Mouse (Mus musculus): Measurements from ENCODE around the gene Olfr622. TPM values are rescaled to one million over a fixed set of nuclear protein-coding genes. Genes with fewer than 3 reads are reported as not detected.

Gene Olfr622
- polyA plus RNA-seq, 1 experiment from 2014 or later: not detected

- no peak within 1 kb of the TSS for H3K9ac ChIP-seq (ENCODE audit: low read depth, low read length)
- no peaks in the 10 kb centered on the region for H3K4me1 ChIP-seq (ENCODE audit: control insufficient read depth, insufficient read depth, low read length)
- H3K36me3 ChIP-seq (ENCODE audit: control insufficient read depth, insufficient read depth, low read length): no peaks in the 10 kb centered on the region
- WGBS: 62% methylated on average over 2 of the region's 2 CpGs
- H3K4me2 ChIP-seq (replicated peaks; ENCODE audit: low read depth, low read length): no peak within 1 kb of the TSS
- H3K9me3 ChIP-seq (ENCODE audit: control insufficient read depth, low read length): no peaks in the 10 kb centered on the region
- no peak within 1 kb of the TSS for H3K4me3 ChIP-seq (ENCODE audit: low read length)
- no peaks in the 10 kb centered on the region for H3K27me3 ChIP-seq (ENCODE audit: control insufficient read depth, insufficient read depth, low read length)
- no peak for ATAC-seq (ENCODE audit: low FRiP score, low TSS enrichment)
- H3K27ac ChIP-seq (ENCODE audit: low read depth, low read length): no peak within 1 kb of the TSS
Measured at GRCm38 (mm10) chr7:103589803-103590202, 52.7 kb downstream of the Olfr622 start, which contains the start of gene Olfr618. Olfr618 (plus strand) TSS chr7:103590103.

Other genes with a start within 250 kb of the Olfr622 start
- gene Usp17lc, start 227.6 kb downstream of the Olfr622 start, polyA plus RNA-seq (2014; fragmentation: Nextera tagmentation; extraction: Ambion mirVana): not detected in 2 replicates
- not detected in 2 replicates for gene Olfr605, start 197.3 kb downstream of the Olfr622 start, polyA plus RNA-seq (2014; fragmentation: Nextera tagmentation; extraction: Ambion mirVana)
- gene Olfr606, start 193.7 kb downstream of the Olfr622 start, polyA plus RNA-seq (2014; fragmentation: Nextera tagmentation; extraction: Ambion mirVana): not detected in 2 replicates
- gene Olfr607, start 178.6 kb downstream of the Olfr622 start, polyA plus RNA-seq (2014; fragmentation: Nextera tagmentation; extraction: Ambion mirVana): not detected in 2 replicates
- gene Olfr608, start 172.8 kb downstream of the Olfr622 start, polyA plus RNA-seq (2014; fragmentation: Nextera tagmentation; extraction: Ambion mirVana): not detected in 2 replicates
- gene Olfr609, start 144.6 kb downstream of the Olfr622 start, polyA plus RNA-seq (2014; fragmentation: Nextera tagmentation; extraction: Ambion mirVana): not detected in 2 replicates
- not detected in 2 replicates for gene Olfr610, start 130.6 kb downstream of the Olfr622 start, polyA plus RNA-seq (2014; fragmentation: Nextera tagmentation; extraction: Ambion mirVana)
- gene Olfr611, start 121.9 kb downstream of the Olfr622 start, polyA plus RNA-seq (2014; fragmentation: Nextera tagmentation; extraction: Ambion mirVana): not detected in 2 replicates
- gene Olfr612, start 100.0 kb downstream of the Olfr622 start, polyA plus RNA-seq (2014; fragmentation: Nextera tagmentation; extraction: Ambion mirVana): not detected in 2 replicates
- not detected in 2 replicates for gene Olfr613, start 94.6 kb downstream of the Olfr622 start, polyA plus RNA-seq (2014; fragmentation: Nextera tagmentation; extraction: Ambion mirVana)
- not detected in 2 replicates for gene Olfr615, start 86.6 kb downstream of the Olfr622 start, polyA plus RNA-seq (2014; fragmentation: Nextera tagmentation; extraction: Ambion mirVana)
- gene Olfr616, start 73.6 kb downstream of the Olfr622 start, polyA plus RNA-seq (2014; fragmentation: Nextera tagmentation; extraction: Ambion mirVana): not detected in 2 replicates
- not detected in 2 replicates for gene Olfr617, start 69.6 kb downstream of the Olfr622 start, polyA plus RNA-seq (2014; fragmentation: Nextera tagmentation; extraction: Ambion mirVana)
- not detected in 2 replicates for gene Olfr618, start 52.6 kb downstream of the Olfr622 start, polyA plus RNA-seq (2014; fragmentation: Nextera tagmentation; extraction: Ambion mirVana)
- gene Olfr619, start 42.1 kb downstream of the Olfr622 start, polyA plus RNA-seq (2014; fragmentation: Nextera tagmentation; extraction: Ambion mirVana): not detected in 2 replicates
- gene Olfr620, start 30.2 kb downstream of the Olfr622 start, polyA plus RNA-seq (2014; fragmentation: Nextera tagmentation; extraction: Ambion mirVana): not detected in 2 replicates
- not detected in 2 replicates for gene Olfr623, start 21.0 kb upstream of the Olfr622 start, polyA plus RNA-seq (2014; fragmentation: Nextera tagmentation; extraction: Ambion mirVana)
- gene Olfr624, start 28.5 kb upstream of the Olfr622 start, polyA plus RNA-seq (2014; fragmentation: Nextera tagmentation; extraction: Ambion mirVana): 0.04 TPM in 1 of 2 replicates, not detected in the other
- gene Olfr625-ps1, start 40.0 kb upstream of the Olfr622 start, polyA plus RNA-seq (2014; fragmentation: Nextera tagmentation; extraction: Ambion mirVana): not detected in 2 replicates
- gene Olfr243, start 72.0 kb upstream of the Olfr622 start, polyA plus RNA-seq (2014; fragmentation: Nextera tagmentation; extraction: Ambion mirVana): not detected in 2 replicates
- not detected in 2 replicates for gene Olfr628, start 87.7 kb upstream of the Olfr622 start, polyA plus RNA-seq (2014; fragmentation: Nextera tagmentation; extraction: Ambion mirVana)
- gene Olfr629, start 102.2 kb upstream of the Olfr622 start, polyA plus RNA-seq (2014; fragmentation: Nextera tagmentation; extraction: Ambion mirVana): not detected in 2 replicates
- not detected in 2 replicates for gene Olfr630, start 114.6 kb upstream of the Olfr622 start, polyA plus RNA-seq (2014; fragmentation: Nextera tagmentation; extraction: Ambion mirVana)
- gene Olfr69, start 128.9 kb upstream of the Olfr622 start, polyA plus RNA-seq (2014; fragmentation: Nextera tagmentation; extraction: Ambion mirVana): not detected in 2 replicates
- not detected in 2 replicates for gene Olfr68, start 137.0 kb upstream of the Olfr622 start, polyA plus RNA-seq (2014; fragmentation: Nextera tagmentation; extraction: Ambion mirVana)
- gene Olfr67, start 149.1 kb upstream of the Olfr622 start, polyA plus RNA-seq (2014; fragmentation: Nextera tagmentation; extraction: Ambion mirVana): not detected in 2 replicates
- gene Hbb-bt, start 171.3 kb upstream of the Olfr622 start, polyA plus RNA-seq (2014; fragmentation: Nextera tagmentation; extraction: Ambion mirVana): 1,529 and 1,788 TPM in 2 replicates
- 3,842 and 4,307 TPM in 2 replicates for gene Hbb-bs, start 185.4 kb upstream of the Olfr622 start, polyA plus RNA-seq (2014; fragmentation: Nextera tagmentation; extraction: Ambion mirVana)
- gene Hbb-bh2, start 197.8 kb upstream of the Olfr622 start, polyA plus RNA-seq (2014; fragmentation: Nextera tagmentation; extraction: Ambion mirVana): not detected in 2 replicates
- 2.8 and 6.5 TPM in 2 replicates for gene Hbb-bh1, start 200.5 kb upstream of the Olfr622 start, polyA plus RNA-seq (2014; fragmentation: Nextera tagmentation; extraction: Ambion mirVana)
- gene Hbb-y, start 210.5 kb upstream of the Olfr622 start, polyA plus RNA-seq (2014; fragmentation: Nextera tagmentation; extraction: Ambion mirVana): 578 and 855 TPM in 2 replicates
- gene Olfr66, start 243.6 kb upstream of the Olfr622 start, polyA plus RNA-seq (2014; fragmentation: Nextera tagmentation; extraction: Ambion mirVana): not detected in 2 replicates

Measured in kidney, embryonic 14.5 days (tissue).